Mouse (Mus musculus) myocyte (in vitro differentiated cells): ENCODE results near the gene Zbtb43.

ENCODE experiments used
- MAX ChIP-seq: IDR thresholded peaks from one replicate; pipeline ENCODE4 v1.6.1; 2011; ENCODE audit warnings: low read depth, mild to moderate bottlenecking, control low read depth
- POLR2A ChIP-seq: IDR thresholded peaks from one replicate; pipeline ENCODE4 v1.6.1; 2011; ENCODE audit warnings: low read depth, mild to moderate bottlenecking, control low read depth, moderate library complexity; ENCODE audit not compliant: insufficient read length
- USF1 ChIP-seq: IDR thresholded peaks from one replicate; pipeline ENCODE4 v1.6.1; 2011; ENCODE audit warnings: low read depth, mild to moderate bottlenecking, control low read depth, moderate library complexity

DNA sequence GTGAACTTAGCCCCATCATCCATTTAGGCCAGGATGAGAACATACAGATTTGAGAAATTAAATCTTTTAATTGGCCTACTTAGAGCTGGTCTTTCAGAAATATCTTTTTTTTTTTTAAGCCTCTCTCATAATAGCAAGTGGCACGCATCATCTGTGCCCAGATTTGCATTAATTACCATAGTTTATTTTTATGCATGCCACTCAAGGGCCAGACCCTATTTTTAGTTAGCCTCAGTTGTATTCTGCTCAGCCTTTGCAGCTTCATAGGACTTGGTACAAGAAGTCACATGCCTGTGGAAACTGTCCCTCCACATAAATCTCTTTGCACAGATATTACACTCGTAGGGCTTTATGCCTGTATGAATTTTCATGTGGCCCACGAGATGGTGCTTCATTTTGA is 14.9 kb downstream of the Zbtb43 start:
- no peak for TF ChIP-seq POLR2A
- TF ChIP-seq USF1: no peak
- no peak for TF ChIP-seq MAX
